Mouse (Mus musculus) myocyte (in vitro differentiated cells): ENCODE measurements at regions not wholly inside any gene's neighbourhood (a gene's known extent, or its start where the extent isn't known, plus 50 kb on each side); places are given as distances from the start of the nearest gene placed in this dataset.

Experiments
- CEBPB ChIP-seq: IDR thresholded peaks from 2 replicates; pipeline ENCODE4 v1.6.1; 2011; ENCODE audit warnings: mild to moderate bottlenecking, moderate library complexity; ENCODE audit not compliant: poor library complexity, insufficient read depth, severe bottlenecking
- E2F4 ChIP-seq: IDR thresholded peaks from one replicate; pipeline ENCODE4 v1.6.1; 2011; ENCODE audit warnings: mild to moderate bottlenecking, control low read depth, moderate library complexity; ENCODE audit not compliant: insufficient read depth
- MAX ChIP-seq: IDR thresholded peaks from one replicate; pipeline ENCODE4 v1.6.1; 2011; ENCODE audit warnings: low read depth, mild to moderate bottlenecking, control low read depth
- MYOG ChIP-seq, 3 experiments: IDR thresholded peaks; one replicate each; pipeline ENCODE4 v1.6.1; 2011; ENCODE audit warnings: control low read depth in 2 of 3, low read depth in 2 of 3, mild to moderate bottlenecking in 2 of 3; ENCODE audit not compliant: insufficient read length in 2 of 3, control insufficient read depth in 1 of 3, insufficient read depth in 1 of 3
- POLR2A ChIP-seq: IDR thresholded peaks from one replicate; pipeline ENCODE4 v1.6.1; 2011; ENCODE audit warnings: low read depth, mild to moderate bottlenecking, control low read depth, moderate library complexity; ENCODE audit not compliant: insufficient read length
- POLR2AphosphoS2 ChIP-seq: IDR thresholded peaks from one replicate; pipeline ENCODE4 v1.6.1; 2011; ENCODE audit warnings: low read depth, control low read depth; ENCODE audit not compliant: insufficient read length
- REST ChIP-seq: IDR thresholded peaks from one replicate; pipeline ENCODE4 v1.6.1; 2011; ENCODE audit warnings: mild to moderate bottlenecking, control low read depth, moderate library complexity; ENCODE audit not compliant: insufficient read depth, insufficient read length
- TCF12 ChIP-seq: IDR thresholded peaks from one replicate; pipeline ENCODE4 v1.6.1; 2011; ENCODE audit warnings: mild to moderate bottlenecking, control low read depth; ENCODE audit not compliant: poor library complexity, insufficient read depth, severe bottlenecking
- TCF3 ChIP-seq: IDR thresholded peaks from one replicate; pipeline ENCODE4 v1.6.1; 2011; ENCODE audit warnings: low read depth, control low read depth; ENCODE audit not compliant: insufficient read length
- USF1 ChIP-seq: IDR thresholded peaks from one replicate; pipeline ENCODE4 v1.6.1; 2011; ENCODE audit warnings: low read depth, mild to moderate bottlenecking, control low read depth, moderate library complexity

- no peak for TF ChIP-seq POLR2A
- TF ChIP-seq MAX: no peak
- TF ChIP-seq USF1: no peak
- TF ChIP-seq MYOG (IDR thresholded peaks at IDR 0.05; ENCODE audit: control insufficient read depth in 1 of 3, insufficient read depth in 1 of 3, insufficient read length in 2 of 3, low read depth in 2 of 3): no peak
- TF ChIP-seq TCF3: no peak
- no peak for TF ChIP-seq TCF12
- TF ChIP-seq POLR2AphosphoS2: no peak
- TF ChIP-seq E2F4: no peak
- TF ChIP-seq CEBPB: no peak
- no peak for TF ChIP-seq REST
Observed at GRCm38 (mm10) chr1:71784880-71785279, 131.9 kb upstream of the Fn1 start.
